Mouse (Mus musculus): ENCODE results near the gene Rpl10-ps3. TPM values are rescaled to one million over a fixed set of nuclear protein-coding genes. Genes with fewer than 3 reads are reported as not detected.

Rpl10-ps3 gene
- polyA plus RNA-seq, 1 experiment from 2014 or later = 181 TPM

GRCm38 (mm10) chr9:50301722-50302121, 43.0 kb downstream of the Rpl10-ps3 start:
- Histone ChIP-seq H3K9me3 (no peaks in the 10 kb centered on the region), H3K36me3 (replicated peaks) (no peaks in the 10 kb centered on the region), H3K4me1 (peaks cover 16% of the 10 kb centered on the region), H3K27me3 (replicated peaks; ENCODE audit: low read depth, poor library complexity, severe bottlenecking) (no peaks in the 10 kb centered on the region), H3K27ac (replicated peaks) (no peak overlapping the region), H3K4me3 (no peak overlapping the region)
- no peak for DNase-seq (ENCODE audit: low spot score)

- H3K4me3 ChIP-seq = no peak overlapping the region
- H3K36me3 ChIP-seq (replicated peaks) = no peaks in the 10 kb centered on the region
- 88% methylated on average over 2 of the region's 2 CpGs for WGBS
- no peaks in the 10 kb centered on the region for H3K27me3 ChIP-seq (replicated peaks; ENCODE audit: low read depth, poor library complexity, severe bottlenecking)
- 0 out of 2 replicates have a peak, but pooled peaks cover 3% of the 10 kb centered on the region for H3K4me1 ChIP-seq
- no peak overlapping the region for H3K27ac ChIP-seq (replicated peaks)
- H3K9me3 ChIP-seq = no peaks in the 10 kb centered on the region
- no peak for DNase-seq (ENCODE audit: low spot score)
These were observed 46.4 kb downstream of the Rpl10-ps3 start for GRCm38 (mm10) chr9:50298389-50298788.

Other genes with a start within 250 kb of the Rpl10-ps3 start
- 1.4 and 1.6 TPM in 2 replicates for gene Plet1, start 149.6 kb upstream of the Rpl10-ps3 start, polyA plus RNA-seq (2016; fragmentation: Nextera tagmentation; extraction: Ambion mirVana)
- gene Pts, start 183.8 kb upstream of the Rpl10-ps3 start, polyA plus RNA-seq (2016; fragmentation: Nextera tagmentation; extraction: Ambion mirVana) = 62.5 and 68.9 TPM in 2 replicates
- gene Il18, start 209.9 kb upstream of the Rpl10-ps3 start, polyA plus RNA-seq (2016; fragmentation: Nextera tagmentation; extraction: Ambion mirVana) = 0.94 and 1.2 TPM in 2 replicates
- gene Bco2, start 210.2 kb upstream of the Rpl10-ps3 start, polyA plus RNA-seq (2016; fragmentation: Nextera tagmentation; extraction: Ambion mirVana) = 0.09 and 0.34 TPM in 2 replicates
- not detected in 2 replicates for gene Tex12, start 216.4 kb upstream of the Rpl10-ps3 start, polyA plus RNA-seq (2016; fragmentation: Nextera tagmentation; extraction: Ambion mirVana)